Comparison of ENCODE assay signal across 22 mouse cellular contexts in the genomic region with DNA sequence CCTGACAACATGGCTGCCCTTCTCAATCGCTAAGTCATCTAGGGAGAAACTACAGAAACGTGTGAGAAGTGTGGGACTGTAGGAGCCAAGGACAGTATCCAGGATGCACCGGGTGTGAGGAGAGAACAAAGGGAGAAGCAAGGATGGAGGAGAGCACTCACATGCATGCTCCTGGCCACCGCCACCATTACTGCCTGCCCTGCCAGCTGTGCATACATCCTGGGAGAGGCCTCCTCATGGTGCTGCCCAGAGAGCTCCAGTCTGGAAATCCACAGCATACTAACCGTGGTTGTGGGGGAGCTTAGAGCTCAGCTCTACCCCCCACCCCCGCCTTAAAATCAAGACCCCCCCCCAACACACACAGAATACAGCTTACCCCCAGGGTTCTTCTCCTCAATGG.
A peak's percentile ranks its signal among the peaks of the same experiment; 100 is the strongest.
DNase-seq lines count a peak whose midpoint lies in the region; ATAC-seq and TF ChIP-seq lines count a peak whose summit lies in the region.
"Had no signal": no experiment of that assay in that cellular context is flagged by ENCODE, and none has a peak within 500 bp of the region (broad histone marks: within the 10 kb centered on the region; RNA-seq: fewer than 3 reads in every experiment).

No protein-coding gene starts in this region.

- no peak for TF ChIP-seq POLR2A in lung, adult 2 months (IDR thresholded peaks at IDR 0.05; ENCODE audit: borderline replicate concordance, extremely low read depth, low read depth, low read length)

- H3K4me1 ChIP-seq in forebrain, embryonic 12.5 days, result 0 out of 2 replicates have a peak, but pooled peaks cover 7% of the 10 kb centered on the region
- H3K4me1 ChIP-seq in forebrain, embryonic 10.5 days, result peaks cover 13% of the 10 kb centered on the region
- H3K4me1 ChIP-seq in midbrain, embryonic 16.5 days (ENCODE audit: control insufficient read depth, insufficient read depth, low read length), result no peaks in the 10 kb centered on the region
- no peaks in the 10 kb centered on the region for H3K4me1 ChIP-seq in lung, adult 2 months (ENCODE audit: control insufficient read depth, insufficient read depth, low read length)
- H3K4me1 ChIP-seq: embryonic facial prominence, embryonic 12.5 days; heart, embryonic 15.5 days; limb, embryonic 10.5 days; stomach, embryonic 15.5 days had no signal

- H3K27me3 ChIP-seq in forebrain, embryonic 12.5 days, result no peaks in the 10 kb centered on the region
- no peaks in the 10 kb centered on the region for H3K27me3 ChIP-seq in forebrain, embryonic 10.5 days (ENCODE audit: poor library complexity, severe bottlenecking)
- no peaks in the 10 kb centered on the region for H3K27me3 ChIP-seq in midbrain, embryonic 16.5 days (ENCODE audit: control insufficient read depth, insufficient read depth, low read depth, low read length)
- H3K27me3 ChIP-seq: embryonic facial prominence, embryonic 12.5 days; heart, embryonic 15.5 days; stomach, embryonic 15.5 days had no signal

- 80% methylated on average over 6 of the region's 6 CpGs for WGBS in forebrain, embryonic 12.5 days
- 79% methylated on average over 6 of the region's 6 CpGs for WGBS in forebrain, embryonic 10.5 days
- 77% methylated on average over 6 of the region's 6 CpGs for WGBS in midbrain, embryonic 16.5 days
- WGBS in lung, adult 2 months, result 66% methylated on average over 6 of the region's 6 CpGs

- H3K27ac ChIP-seq in forebrain, embryonic 12.5 days, result no peak overlapping the region
- H3K27ac ChIP-seq in forebrain, embryonic 10.5 days, result no peak overlapping the region
- peak overlapping the region; percentile 81 for H3K27ac ChIP-seq in left cerebral cortex, adult 2 months
- no peak overlapping the region for H3K27ac ChIP-seq in midbrain, embryonic 16.5 days (ENCODE audit: low read length)
- H3K27ac ChIP-seq: embryonic facial prominence, embryonic 12.5 days; heart, embryonic 15.5 days; limb, embryonic 10.5 days; stomach, embryonic 15.5 days had no signal

- no peaks in the 10 kb centered on the region for H3K36me3 ChIP-seq in forebrain, embryonic 12.5 days (replicated peaks)
- H3K36me3 ChIP-seq in forebrain, embryonic 10.5 days (replicated peaks), result no peaks in the 10 kb centered on the region
- no peaks in the 10 kb centered on the region for H3K36me3 ChIP-seq in midbrain, embryonic 16.5 days (ENCODE audit: control insufficient read depth, insufficient read depth, low read length)
- H3K36me3 ChIP-seq: embryonic facial prominence, embryonic 12.5 days; heart, embryonic 15.5 days; limb, embryonic 10.5 days; stomach, embryonic 15.5 days had no signal

- no peak overlapping the region for H3K4me2 ChIP-seq in forebrain, embryonic 12.5 days
- no peak overlapping the region for H3K4me2 ChIP-seq in midbrain, embryonic 16.5 days (ENCODE audit: low read length)
- H3K4me2 ChIP-seq: embryonic facial prominence, embryonic 12.5 days; heart, embryonic 15.5 days; stomach, embryonic 15.5 days had no signal

- 0 out of 2 replicates have a peak, but pooled peaks cover 3% of the 10 kb centered on the region for H3K9me3 ChIP-seq in forebrain, embryonic 12.5 days
- H3K9me3 ChIP-seq in forebrain, embryonic 10.5 days, result no peaks in the 10 kb centered on the region
- no peaks in the 10 kb centered on the region for H3K9me3 ChIP-seq in midbrain, embryonic 16.5 days (replicated peaks; ENCODE audit: control insufficient read depth, low read length, poor library complexity, severe bottlenecking)
- H3K9me3 ChIP-seq: embryonic facial prominence, embryonic 12.5 days; heart, embryonic 15.5 days; limb, embryonic 10.5 days; stomach, embryonic 15.5 days had no signal

- no peak for DNase-seq in forebrain, embryonic 10.5 days (ENCODE audit: extremely low spot score, low spot score)
- no peak for DNase-seq in left cerebral cortex, adult 2 months (ENCODE audit: extremely low spot score in 1 of 2, low spot score in 2 of 2)
- no peak for DNase-seq in left cerebral cortex, adult 8-10 months (ENCODE audit: low spot score in 2 of 2)
- DNase-seq in right cerebral cortex, postnatal 25 days, result peak; percentile 40
- no peak for DNase-seq in right cerebral cortex, adult 18-20 months
- DNase-seq in lung, adult 2 months, result no peak
- DNase-seq: cerebellum, adult 9-10 months; gastrocnemius, postnatal 36 days; heart, postnatal 36 days; kidney, adult 18-20 months; kidney, postnatal 4 days; layer of hippocampus, adult 9-11 months; liver; liver, postnatal 0 days; lung, postnatal 10 days; thymus, postnatal 25 days had no signal

- intact Hi-C loops in left cerebral cortex, adult 2 months (cut with DNase I), result no loop called here

- H3K9ac ChIP-seq in forebrain, embryonic 12.5 days, result no peak overlapping the region
- no peak overlapping the region for H3K9ac ChIP-seq in midbrain, embryonic 16.5 days (ENCODE audit: low read depth, low read length)
- H3K9ac ChIP-seq: embryonic facial prominence, embryonic 12.5 days; heart, embryonic 15.5 days; liver, postnatal 0 days; stomach, embryonic 15.5 days had no signal

- ATAC-seq in forebrain, embryonic 12.5 days (ENCODE audit: low FRiP score), result 0 out of 2 replicates have a peak, but pooled peaks have one; percentile 33
- 0 out of 2 replicates have a peak, but pooled peaks have one; percentile 23 for ATAC-seq in midbrain, embryonic 16.5 days
- ATAC-seq: liver, postnatal 0 days had no signal

- TF ChIP-seq CTCF in left cerebral cortex, adult 2 months (IDR thresholded peaks at IDR 0.05), result no peak
- TF ChIP-seq CTCF in lung, adult 2 months (IDR thresholded peaks at IDR 0.05; ENCODE audit: insufficient read depth, low read length), result no peak

- H3K4me3 ChIP-seq in forebrain, embryonic 12.5 days (replicated peaks), result no peak overlapping the region
- H3K4me3 ChIP-seq in forebrain, embryonic 10.5 days, result no peak overlapping the region
- H3K4me3 ChIP-seq in left cerebral cortex, adult 2 months, result no peak overlapping the region
- no peak overlapping the region for H3K4me3 ChIP-seq in midbrain, embryonic 16.5 days (ENCODE audit: low read depth, low read length)
- no peak overlapping the region for H3K4me3 ChIP-seq in lung, adult 2 months (replicated peaks; ENCODE audit: extremely low read depth, low read depth, low read length)
- H3K4me3 ChIP-seq: embryonic facial prominence, embryonic 12.5 days; heart, embryonic 15.5 days; limb, embryonic 10.5 days; stomach, embryonic 15.5 days had no signal
